Mouse (Mus musculus) fibroblast of lung, adult 2 months (primary cell): Measurements from ENCODE around the gene Ptch1.

Experiments
- DNase-seq: peaks from one replicate; pipeline ENCODE4 v3.0.0-alpha.2; 2011; ENCODE audit warnings: low read depth

The Ptch1 gene

DNA sequence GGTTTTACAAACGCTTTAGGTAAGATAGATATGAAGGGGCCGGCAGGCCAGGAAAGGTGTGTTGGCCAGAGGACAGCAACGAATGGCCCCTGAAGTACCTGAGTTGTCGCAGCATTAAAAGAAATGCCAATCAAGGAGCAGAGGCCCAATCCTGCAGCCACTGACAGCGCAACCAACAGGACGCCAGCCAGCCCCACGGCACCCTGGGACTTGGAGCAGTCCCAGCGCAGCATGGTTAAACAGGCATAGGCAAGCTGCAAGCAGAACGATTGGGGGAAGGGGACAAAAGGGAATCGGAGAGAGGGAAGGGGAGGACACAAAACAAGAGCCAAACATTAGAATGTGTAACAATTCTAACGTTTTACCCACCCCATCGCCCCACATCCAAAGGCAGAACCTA lies 32.8 kb downstream of the Ptch1 start:
- DNase-seq = no peak

DNA sequence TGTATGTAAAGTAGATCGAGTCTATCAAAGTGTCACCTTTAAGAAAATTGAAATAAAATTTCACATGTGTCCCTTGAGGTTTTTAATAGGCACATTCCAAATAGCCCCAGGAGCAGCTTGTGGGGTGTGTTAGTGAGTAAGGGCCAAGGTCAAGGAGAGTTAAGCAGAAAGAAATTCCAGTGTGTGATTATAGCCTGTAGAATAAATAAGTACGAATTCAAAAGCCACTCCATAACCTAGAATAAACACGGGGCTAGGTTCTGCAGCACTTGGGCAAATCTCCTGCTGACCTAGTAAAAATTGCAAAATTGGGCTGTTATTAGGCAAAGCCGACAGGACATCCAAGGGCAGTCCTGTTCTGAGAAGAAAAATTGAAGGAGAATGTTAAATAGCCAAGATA lies 38.4 kb downstream of the Ptch1 start:
- DNase-seq = no peak

DNA sequence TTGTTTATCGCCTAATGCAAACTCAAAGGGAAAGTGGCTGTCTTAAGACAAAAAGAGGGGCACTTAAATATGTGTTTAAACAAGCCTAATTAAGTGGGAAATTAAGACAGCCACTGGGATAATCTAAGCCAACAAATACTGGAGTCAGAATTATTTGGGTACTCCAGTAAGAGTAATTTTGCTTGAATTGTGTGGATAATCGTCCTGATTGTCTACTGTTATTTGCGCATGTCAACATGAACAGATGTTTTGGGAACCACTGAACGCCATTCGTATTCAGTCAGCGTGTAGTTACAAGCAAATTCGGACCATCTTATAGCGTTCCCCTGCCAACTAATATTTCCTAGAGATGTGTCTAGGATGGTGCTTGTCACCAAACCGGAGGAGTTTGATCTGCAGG lies 42.5 kb downstream of the Ptch1 start:
- DNase-seq = no peak

DNA sequence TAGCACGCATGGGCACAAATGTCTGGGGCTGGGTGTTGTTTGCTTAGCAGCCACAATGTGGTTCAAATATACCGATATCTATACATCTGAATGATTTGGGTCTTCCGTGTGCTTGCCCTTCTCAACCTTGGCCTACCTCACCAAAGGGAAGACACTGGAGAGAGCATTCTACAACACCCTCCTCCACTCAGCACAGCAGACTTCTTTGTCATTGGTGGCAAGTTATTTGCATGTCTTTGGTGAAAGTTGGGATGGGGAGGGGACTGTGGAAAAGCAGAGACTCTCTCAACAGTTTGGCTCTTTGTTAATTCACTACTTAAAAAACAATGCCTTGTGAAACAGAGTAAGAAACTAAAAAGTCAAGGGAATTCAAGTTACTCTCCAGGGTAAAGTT lies 43.0 kb downstream of the Ptch1 start:
- no peak for DNase-seq

DNA sequence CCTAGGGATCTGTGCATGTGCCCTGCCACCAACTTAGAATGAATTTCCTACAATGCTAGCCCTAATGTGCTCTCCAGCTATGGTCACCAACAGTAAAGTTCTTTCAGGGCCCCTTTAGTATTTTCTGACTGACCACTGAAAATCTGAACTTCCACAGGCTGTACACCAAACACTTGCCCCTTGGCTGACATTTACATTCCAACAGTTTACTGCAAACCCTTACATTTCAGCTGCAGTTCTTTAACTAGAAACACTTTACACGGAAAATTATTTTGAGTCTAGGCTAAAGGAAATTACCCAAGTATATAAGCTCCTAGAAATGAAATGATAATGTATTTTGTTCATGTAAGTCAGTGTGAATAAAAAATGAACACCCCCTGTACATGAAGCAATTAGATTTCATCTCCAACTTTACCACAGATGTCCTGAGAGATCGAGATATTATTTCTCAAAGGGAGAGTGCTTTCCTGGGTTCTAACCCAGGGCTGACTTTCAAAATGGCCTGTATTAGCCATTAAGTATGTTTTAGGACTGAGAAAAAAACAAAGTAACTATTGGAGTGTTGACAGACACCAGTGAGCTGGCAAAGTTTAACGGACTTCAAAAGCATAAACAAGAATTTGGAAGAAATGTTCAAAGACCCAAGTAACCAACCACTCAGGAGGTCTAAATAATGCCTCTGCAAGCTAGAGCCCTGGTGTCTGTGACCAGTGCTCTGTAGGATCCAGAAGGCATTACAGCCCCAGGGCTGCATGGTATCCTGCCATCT lies 43.6 kb downstream of the Ptch1 start:
- DNase-seq = no peak

DNA sequence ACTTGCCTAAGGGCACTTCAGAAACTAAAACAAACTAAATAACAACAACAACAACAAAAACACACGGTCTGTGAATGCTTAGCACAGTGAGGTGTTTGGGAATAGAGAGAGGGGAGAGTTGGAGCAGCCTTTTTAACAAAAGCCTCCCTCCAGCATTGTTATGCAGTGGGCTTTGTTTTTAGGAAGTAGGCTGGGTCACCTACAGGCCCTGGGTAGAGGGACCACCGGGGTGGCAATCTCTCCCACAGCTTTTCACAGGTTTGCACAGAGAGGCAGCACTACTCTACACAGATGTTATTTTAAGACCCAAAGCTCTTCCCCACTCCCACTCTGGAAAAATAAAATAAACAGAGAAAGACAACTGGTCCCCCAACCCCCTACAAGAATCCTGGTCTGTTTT lies 44.5 kb downstream of the Ptch1 start:
- no peak for DNase-seq

DNA sequence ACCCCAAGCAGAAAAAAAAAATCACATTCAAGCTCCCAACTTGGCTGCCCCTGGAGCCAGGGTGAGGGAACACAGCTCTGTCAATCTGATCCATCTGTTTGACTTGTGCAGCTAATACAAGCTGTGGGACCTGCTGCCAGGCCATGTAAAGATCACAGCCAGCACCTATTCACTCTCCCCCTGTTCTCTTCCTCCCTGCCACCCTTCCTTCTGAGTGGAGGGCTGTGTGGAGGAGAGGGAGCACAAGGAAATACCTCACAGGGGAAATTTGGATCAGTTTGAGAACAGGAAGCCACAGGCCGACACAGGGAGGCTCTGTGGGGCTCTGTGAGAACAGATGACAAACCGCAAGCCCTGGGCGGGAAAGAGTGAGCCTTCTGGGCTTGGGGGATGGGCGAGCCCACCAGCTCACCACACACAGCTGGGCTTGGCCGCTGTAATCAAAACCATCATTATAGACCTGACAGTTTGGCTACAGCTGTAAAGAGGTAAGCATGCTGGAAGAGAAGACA lies 45.2 kb downstream of the Ptch1 start:
- DNase-seq = peak; percentile 24

DNA sequence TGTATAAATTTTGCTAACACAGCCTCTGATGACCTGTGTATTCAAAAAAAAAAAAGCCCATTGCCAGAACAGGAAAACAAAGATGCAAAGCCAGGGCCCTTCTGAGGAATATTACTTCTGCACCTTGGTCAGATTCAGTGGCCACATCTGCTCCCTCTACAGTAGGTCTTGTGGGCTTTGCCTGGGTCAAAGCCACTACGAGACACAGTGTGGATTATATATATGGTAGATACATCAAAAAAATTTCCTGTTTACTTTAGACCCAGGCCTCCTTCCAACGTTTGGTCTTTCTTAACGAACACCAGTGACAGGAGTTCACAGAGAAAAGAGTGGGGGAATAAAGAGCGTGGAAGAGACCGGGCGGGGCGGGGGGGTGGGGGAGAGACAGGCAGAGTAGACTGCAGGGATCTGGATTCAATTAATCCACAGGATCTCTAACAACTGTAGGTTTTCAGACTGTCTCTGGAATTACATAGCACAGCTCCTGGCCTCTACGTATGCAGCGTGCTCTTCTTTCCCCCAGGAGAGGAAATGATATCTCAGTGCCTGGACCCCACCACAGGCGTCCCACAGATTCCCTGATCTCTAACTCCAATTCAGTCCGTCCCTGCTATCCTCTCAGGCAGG lies 47.7 kb downstream of the Ptch1 start:
- no peak for DNase-seq

DNA sequence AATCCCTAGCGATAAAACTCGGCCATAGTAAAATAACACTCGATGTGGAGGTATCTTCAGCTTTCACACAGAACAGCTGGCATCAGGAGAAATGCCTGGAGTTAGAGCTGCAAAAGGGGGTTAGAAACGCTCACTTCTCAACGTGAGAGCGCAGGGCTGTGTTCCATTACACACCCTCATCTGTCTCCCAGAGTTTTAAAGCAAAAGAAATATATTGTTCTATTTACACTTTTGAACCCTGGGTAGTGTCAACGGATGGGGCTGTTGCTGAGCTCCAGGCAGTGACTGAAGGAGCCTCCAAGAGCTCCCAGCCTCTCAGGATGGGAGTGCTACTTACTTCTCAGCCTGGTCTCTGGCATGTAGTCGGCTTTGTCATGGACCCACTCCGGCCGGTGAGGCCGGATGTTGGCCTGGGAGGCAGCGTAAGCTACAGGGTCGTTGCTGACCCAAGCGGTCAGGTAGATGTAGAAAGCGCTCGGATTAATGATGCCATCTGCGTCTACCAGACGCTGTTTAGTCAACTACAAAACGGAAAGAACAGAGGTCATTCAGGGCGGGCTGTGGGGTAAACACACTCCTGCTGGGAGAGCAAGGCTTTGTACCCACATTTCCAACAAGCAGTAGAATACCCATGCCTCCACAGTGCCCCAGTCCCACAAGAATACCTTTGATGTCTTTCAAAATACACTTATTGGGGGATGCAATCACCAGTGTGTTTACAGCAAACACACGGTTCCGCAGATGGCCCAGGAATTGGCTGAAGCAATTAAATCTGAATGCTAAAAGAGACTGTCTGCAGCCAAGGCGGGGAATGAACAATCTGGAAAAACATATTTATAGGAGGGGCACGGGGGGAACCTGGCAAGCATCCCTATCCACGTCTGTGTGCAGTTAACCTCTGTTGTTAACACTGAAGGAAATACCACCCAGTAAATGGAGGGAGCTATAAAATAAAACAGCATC lies 48.5 kb downstream of the Ptch1 start:
- DNase-seq = no peak

DNA sequence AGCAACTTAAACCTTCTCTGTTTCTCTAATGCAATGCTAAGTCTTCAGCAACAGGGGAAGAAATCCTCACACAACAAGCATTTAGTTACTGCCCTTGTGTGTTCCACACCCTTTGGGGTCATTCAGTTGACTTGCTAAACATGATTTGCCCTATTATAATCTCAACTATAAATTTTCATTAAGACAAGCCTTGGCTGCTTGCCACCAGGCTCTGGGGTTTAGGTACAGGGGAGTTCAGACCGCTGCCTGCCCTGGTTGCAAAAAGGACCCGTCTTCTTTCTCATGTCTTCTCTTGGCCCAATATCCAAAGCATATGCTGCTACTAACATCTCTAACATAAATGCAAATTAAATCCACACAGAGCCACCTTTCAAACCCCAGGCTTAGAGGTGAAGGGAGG lies 49.3 kb downstream of the Ptch1 start:
- DNase-seq = no peak

DNA sequence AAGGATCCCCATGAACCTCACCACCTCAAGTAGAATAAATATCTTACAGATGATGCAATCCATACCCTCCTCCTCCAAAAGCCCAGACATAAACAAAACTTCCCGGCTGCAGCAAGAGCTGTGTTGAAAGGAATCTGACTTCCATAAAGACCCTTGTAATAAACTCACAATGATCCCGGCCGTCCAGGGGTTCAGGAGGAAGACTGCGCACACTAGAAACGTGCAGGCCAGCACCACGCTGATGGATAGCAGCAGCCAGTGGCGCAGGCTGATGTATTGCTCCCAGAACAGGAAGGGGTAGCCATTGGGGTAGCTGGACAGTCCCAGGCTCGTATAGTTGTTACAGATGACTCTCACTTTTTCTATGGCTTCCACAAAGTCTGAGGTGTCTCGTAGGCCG lies 50.6 kb downstream of the Ptch1 start:
- DNase-seq = no peak

DNA sequence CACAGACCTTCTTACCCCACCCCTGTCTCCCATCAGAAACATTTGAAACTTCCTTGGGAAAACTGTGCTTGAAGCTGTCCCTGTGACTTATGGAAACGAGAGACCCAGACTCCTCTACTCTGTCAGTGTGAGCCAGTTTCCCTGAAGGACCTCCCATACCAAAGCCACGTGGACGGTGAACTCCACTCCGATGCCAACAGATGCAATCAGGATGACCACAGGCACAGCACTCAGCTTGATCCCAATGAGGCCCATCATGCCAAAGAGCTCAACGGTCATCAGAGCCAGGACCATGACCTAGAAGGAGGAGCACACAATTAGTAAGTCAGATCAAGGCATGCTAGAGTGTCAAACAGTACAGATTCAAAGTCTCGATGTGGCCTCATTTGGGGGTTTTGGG lies 53.3 kb downstream of the Ptch1 start:
- DNase-seq = no peak

DNA sequence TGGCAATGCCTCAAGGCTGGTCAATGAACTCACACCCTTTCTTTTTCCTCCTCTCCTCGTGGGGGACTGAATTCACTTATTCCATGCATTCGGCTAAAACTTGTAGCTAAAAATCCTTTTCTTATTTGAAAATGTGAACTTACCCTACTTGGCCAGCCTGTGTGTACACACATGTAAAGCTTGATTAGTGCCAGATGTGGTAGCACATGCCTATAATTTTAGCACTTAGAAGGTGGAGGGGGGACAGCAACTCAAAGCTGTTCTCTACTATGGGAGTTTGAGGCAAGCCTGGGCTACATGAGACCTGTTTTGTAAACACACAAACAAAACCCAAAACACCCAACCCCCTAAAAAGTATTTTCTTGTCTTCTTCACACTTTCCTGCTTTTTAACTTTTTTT lies 56.9 kb downstream of the Ptch1 start:
- DNase-seq = no peak

DNA sequence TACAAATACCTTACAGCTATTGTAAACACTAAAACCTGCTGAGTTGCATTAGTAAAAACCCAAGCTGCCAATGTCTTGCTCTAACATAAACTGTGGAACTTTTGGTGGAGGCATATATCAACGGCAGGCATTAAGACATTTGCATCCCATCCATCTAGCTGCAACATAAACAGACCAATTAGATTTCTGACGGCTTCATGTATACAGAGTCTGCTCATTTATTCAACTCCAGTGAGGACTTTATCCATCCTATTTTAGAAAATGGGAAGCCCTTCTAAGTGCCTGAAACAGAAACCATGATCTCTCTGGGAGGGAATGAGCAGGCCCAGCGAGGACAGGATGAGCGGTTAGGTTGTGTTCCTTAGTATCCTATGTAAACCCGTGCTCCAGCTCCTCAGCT lies 57.9 kb downstream of the Ptch1 start:
- DNase-seq = no peak

DNA sequence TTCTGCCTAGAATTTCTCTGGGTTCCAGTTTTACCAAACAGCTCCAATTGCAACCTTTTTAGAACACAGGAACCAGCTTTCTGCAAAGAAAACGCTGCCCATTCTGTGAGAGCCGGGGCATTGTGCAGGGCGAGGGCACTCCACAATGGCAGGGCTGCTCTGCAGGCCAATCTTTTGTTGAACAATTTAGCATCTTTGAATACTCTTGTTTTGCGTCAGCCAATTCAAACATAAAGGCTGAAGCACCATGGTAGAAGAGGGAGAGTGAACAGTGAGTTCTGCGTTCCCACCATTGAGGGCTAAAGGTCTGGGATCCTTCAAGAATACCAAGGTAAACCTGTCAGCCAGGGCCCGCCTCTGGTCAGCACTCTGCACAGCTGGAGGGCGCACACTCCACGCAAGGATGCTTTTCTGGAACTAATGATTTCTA lies 58.5 kb downstream of the Ptch1 start:
- DNase-seq = no peak

DNA sequence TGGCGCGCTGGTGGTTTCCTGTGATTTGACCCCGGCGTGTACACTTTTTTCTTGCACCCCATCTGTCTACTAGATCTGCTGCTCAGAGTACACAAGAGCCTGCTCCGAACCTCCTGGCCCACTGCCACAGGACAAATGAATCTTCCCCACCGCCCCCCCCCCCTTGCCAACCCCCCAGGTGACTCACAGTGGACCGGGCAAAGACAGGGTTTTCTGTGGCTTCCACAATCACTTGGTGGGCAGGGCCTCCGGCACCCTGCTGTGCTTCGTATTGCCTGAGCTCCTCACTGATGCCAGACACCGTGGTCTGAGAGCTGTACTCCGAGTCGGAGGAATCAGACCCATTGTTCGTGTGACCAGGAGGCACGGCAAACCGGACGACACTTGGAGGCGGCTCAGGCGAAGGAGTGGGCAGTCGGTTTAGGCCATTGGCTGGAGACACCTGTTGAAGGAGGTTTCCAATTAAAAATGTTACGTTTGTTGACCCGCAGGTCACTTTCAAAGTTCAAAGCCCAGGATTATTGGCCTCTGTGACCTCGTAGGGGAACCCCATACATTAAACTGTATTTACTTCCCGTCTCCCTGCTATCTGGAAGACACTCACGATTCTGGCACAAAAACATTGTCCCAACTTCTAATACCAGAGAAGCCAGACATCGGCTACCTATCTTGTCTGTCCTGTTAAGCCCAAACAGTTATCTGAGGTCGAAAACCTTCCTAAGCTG lies 59.9 kb downstream of the Ptch1 start:
- no peak for DNase-seq

DNA sequence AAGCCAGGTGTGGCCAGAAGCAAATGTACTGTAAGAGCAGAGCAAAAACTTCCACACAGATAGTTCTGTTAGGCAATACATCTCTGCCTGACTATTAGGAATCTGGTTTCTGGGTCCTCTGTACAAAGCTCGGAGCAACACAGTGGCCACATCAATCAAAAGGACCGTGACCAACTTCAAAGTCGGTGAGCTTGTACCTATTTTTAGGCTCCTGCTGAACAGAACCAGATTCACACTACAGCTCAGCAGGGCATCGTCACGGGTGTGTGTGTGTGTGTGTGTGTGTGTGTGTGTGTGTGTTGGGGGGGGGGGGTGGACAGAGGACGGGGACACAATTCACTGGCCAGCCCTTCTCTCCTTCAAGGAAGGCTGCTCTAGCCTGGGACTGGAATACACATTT lies 61.0 kb downstream of the Ptch1 start:
- DNase-seq = no peak

DNA sequence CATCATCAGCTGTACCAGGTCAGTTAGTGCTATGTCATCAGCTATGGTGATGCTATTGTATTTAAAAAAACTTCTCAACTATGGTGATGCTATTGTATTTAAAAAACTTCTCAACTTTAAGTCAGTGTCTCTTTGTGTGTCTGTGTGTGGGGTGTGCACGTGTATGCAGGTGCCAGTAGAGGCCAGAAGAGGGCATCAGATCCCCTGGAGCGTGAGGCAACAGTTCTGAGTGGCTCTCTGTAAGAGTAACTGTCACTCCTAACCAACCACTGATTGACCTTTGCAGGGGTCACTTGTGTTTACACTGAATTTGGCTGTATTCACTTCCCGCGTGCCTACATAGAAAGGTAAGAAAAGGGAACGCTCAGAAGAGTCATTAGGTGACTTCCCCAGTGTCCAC lies 65.6 kb downstream of the Ptch1 start:
- DNase-seq = no peak

DNA sequence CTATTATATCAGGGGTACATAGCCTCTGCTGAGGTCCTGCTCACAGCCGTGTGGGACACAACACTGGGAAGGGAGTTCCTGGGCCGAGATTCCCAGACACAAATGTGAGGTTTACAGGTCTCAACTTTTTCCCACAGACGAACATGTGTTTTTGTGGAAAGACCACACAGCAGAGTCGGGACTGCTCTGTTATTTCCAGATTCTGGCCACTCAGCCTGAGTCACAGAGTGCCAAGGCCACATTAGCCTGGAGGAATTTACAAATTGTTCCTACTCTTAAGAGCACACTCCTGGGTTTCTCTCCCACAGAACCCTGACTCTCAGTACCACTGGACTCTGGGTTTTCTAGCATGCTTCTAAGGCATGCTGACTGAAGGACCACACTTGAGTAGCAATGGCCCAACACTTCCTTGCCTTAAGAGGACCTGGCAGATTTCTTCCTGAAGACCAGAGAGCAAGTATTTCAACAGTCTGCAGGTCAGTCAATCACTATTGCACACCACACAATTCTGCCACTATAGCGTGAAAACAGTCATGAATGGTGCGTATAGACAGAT lies 66.3 kb downstream of the Ptch1 start:
- no peak for DNase-seq

DNA sequence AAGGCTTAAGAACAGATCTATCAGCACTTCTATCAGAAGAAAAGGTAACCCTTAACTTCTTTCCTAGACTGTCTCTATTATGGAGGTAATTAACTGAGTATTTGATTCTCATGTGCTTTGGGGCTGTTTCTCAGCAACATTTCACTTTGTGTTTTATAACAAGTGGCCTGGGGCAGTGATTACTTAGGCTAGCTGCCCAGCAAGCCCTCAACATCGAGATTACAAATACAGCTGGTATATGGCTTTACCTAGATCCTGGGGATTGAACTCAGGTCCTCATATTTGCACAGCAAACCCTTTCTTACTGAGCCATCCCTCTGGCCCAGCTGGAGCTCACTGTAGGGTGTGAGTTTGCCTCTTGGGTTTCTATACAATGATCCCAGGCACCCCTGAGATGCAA lies 67.0 kb downstream of the Ptch1 start:
- no peak for DNase-seq

DNA sequence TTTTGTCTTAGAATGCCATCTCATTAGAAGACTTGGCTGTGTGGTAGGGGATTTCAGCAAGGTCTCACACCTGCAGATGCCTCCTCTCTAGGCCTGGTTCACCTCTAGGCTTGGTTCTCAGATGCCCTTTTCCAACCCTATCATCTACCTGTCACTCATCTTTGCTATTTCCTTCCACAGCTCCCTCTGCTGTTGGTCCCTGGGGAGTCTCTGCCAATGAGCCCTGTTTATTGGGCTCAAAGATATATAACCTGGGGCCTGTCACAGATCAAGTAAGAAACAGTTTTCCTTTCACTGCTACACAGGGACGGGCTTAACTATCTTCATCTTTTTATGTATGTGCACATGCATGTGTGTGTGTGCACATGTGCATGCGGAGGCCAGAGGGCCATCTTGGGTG lies 71.0 kb downstream of the Ptch1 start:
- no peak for DNase-seq

DNA sequence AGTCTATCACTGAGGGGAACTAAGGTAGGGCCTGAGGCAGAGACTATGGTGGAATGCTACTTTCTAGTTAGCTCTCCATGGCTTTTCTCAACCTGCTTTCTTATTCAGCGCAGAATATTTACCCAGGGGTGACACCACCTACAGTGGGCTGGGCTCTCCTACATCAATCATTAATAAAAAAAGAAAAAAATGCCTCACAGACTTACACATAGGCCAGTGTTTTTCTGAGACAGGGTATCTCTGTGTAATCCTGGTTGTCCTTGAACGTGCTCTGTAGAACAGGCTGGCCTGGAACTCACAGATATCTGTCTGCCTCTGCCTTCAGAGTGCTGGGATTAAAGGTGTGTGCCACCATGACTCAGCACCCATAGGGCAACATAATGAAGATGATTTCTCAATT lies 73.9 kb downstream of the Ptch1 start:
- DNase-seq = no peak
